Mouse (Mus musculus) R1 (cell line): ENCODE data around the gene Nipal4.
"Not testable (repeated sequence)": the region's sequence is repeated elsewhere in the genome, so short reads cannot be mapped to it uniquely, and the experiment has no call there.

Experiments
- DNase-seq: peaks from one replicate; pipeline ENCODE4 v3.0.0-alpha.2; 2018; ENCODE audit warnings: low read depth, low spot score

The Nipal4 gene

GRCm38 (mm10) chr11:46165866-46166585 lies at the start of gene Nipal4:
TSS of gene Nipal4 (minus strand) at chr11:46166508.
- DNase-seq, result peak; percentile 59

DNA sequence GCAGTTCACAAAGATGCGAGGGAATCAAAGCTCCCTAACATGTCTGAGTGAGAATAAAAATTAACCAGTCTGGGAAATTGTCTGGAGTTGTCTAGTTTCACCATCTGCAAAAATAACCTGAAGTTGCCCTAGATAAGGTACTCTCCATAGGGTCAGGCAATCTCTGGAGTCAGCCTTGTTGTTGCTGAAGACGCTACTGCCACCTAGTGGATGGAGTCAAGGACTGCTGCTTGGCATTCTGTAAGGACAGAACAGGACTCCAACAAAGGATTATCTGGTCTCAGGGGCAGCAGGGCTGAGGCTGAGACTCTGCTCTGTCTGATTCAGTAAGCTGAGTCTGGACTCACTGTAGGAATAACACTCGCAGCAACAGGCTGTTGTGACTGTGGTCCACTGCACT lies 49.0 kb upstream of the Nipal4 start:
- DNase-seq, result peak; percentile 91

DNA sequence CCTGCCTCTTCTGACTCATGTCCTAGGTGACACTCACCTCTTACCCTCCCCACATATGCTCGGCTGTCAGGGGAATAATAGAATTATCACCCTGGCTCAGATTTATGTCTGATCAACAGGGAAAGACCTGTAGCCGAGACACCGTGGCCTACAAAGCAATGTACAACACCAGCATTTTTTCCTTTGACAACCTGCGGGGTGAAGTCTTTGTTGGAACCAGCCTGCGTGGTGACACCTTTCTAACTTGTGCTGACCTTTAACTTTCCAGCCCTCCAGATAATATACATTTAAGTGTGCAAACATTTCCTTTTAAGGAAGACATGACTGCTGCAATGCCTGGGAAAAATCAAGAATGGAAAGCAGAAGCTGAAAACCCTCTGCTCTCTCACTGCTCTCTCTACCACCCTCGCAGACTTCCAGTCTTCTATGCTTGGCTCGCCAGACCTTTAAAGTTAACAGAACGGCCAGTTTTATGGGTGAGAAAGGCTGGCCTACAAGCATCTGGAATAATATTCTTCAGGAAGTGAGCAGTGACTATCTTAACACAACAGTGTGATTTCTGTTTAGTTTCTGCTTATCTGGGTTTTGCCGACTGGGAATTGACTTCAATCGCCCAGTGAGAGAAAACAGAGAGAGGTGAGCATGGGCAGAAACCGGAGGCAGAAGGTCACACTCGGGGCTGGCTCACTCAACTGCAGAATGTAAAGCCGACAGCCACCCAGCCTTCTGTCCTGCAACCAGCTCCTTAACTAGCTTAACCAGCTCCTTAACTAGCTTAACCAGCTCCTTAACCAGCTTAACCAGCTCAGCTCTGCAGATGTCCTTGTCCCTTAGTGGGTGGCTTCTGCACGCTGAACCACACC lies 48.3 kb upstream of the Nipal4 start:
- no peak for DNase-seq

DNA sequence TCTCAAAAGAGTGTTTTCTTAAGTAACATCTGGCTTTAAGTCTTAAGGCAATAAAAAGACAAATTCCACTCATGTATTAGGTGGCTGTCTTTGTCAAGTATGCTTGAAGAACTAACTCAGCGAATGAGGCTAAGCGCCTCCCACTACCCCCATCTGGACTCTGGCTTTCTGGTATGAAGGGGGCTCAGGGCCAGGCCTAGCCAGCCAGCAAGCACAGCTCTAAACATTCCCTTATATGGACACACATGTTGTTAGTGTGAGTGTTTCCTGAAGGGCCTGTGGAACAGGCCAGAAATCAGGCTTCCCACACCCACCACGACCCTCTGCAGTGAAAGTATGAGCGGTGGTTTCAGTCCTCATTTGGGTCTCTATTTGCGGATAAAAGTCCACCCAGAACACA lies 47.5 kb upstream of the Nipal4 start:
- no peak for DNase-seq

DNA sequence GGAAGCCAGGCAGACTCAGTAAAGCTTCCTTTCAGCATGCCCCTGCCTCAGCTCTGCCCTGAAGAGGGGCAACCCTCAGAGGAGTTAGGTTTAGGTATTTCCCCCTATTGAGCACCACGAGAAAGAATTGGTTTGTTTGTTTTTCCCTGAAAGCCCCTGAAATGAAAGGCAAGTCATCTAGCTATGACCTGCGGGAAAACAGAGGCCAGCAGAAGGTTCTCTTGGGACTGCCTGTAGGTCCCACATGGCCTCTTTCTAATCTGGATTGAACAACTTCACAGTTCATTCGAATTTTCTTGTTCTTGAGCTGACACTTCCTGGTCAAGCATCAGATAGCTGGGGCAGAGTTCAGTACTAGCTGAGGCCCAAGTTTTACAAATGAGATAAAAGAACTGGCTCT lies 45.5 kb upstream of the Nipal4 start:
- no peak for DNase-seq

DNA sequence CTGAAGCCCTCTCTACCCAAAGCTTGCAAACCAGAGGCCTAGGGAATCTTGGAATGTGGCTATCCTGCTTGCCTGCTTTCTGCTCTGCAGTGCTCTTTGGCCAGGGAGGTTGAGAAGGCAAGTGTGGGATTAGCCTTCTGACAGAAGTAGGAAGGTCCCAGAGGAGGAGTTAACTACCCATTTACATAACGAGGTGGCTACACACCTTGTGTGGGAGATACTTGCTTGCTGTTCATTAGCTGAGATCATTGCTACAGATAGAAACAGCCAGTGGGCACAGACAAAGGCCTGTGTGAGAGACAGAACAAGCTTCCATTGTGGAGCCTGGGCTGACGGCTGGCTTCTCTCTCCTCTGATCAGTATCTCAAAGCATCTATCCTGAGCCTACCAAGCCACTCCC lies 43.6 kb upstream of the Nipal4 start:
- DNase-seq, result no peak

DNA sequence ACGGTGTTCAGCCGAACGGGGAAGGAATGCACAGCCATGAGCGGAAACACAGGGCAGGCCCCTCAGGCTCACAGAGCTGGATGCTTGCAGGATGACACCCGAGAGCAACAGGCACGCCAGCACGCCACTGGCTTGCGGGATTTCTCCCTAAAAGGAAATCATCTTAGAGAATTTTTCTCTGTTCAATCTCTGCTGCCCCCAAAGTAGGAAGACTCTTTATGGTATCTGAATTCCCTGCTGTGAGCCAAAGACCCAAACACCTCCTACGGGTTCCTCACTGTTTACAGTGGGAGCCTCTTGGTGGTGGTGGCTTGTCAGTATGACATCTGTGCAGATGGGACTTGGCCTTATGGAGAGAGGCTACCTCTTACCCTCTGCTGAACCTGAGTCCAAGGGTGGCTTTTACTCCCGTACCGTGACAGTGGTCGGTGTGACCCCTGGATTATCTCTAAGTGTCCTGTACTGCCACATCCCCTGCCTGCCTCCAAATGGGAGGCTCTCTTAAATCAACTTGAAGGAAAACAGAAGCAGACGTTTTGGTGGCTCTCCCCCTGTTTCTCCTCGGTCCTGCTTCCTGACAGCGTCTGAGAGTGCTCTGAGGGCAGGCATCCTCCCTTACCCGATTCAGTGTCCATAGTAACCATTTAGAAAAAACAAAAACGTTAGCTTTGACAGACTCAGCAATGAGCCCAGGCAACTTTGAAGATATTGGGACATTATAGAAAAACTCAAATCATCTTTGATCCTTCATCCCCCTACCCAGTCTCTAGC lies 39.5 kb upstream of the Nipal4 start:
- peak; percentile 11 for DNase-seq

DNA sequence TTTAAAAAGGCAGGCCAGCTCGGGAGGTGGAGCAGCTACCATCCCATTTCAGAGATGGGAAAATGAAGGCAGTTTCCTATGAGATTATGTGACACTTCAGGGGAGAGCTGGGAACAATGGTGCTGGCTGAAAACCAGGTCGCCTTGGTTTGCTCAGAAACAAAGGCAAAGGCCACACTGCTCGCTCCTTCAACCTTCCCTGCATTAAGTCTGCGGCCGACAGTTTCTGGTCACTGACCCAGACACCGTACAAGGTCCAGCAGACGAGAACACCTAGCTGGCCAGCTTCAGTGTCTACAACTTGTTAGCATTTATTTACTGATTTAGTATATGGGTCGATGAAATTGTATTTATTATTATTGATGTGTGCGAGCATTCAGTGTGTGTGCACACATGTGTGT lies 38.5 kb upstream of the Nipal4 start:
- no peak for DNase-seq

DNA sequence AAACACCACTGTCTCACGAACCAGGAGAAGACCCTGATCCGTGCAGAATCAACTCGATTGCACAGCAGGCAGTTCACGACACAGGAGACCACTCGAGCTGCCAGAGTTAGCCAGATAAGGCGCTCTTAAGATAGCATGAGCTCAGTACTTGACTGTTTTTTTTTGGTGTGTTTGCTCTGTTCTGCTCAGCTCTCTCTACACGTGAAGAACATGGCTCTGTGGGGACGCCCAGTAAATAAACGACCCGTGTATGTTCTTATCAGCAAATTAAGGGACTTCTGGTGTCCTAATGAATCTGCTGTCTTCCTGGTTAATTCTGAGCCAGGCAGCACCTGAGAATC lies 36.2 kb upstream of the Nipal4 start:
- no peak for DNase-seq

DNA sequence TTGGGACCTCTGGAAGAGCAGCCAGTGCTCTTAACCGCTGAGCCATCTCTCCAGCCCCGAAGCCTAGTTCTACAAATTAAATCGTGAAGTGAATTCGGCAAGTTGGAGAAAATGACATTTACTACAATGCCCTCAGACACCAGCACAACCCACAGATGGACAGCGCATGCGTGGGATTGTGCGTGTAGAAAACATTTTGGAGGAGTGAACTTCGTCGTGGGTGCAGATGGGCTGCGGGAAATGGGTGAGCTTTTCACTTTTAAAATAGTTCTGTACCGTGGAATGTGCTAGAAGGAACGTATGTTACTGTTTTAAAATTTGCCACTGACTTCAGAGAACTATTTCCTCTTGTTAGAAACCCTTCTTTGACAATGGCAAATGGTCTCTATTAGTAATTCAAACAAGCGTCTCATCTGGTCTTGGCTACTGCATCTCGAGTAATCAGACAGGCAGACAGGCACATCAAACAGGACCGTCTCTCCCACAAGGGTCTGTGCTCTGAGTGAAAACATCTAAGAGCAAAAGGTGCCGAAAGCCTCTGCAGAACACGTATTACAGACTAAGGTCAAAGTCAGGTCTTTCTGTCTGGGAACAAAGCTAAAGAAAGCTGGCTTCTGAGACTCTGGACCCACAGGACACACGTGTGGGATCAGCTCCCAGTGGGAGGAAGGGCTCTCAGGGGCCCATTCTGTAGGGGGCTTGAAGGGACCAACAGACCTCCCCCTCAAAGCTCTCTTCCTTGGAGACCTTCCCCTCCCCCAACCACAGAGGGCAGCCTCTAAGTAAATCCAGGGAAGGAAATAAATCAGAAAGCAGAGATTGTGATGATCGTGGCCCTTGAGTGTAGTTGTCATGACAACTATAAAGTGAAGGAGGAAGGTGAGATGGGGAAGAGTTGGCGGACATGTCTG lies 35.6 kb upstream of the Nipal4 start:
- DNase-seq, result no peak

DNA sequence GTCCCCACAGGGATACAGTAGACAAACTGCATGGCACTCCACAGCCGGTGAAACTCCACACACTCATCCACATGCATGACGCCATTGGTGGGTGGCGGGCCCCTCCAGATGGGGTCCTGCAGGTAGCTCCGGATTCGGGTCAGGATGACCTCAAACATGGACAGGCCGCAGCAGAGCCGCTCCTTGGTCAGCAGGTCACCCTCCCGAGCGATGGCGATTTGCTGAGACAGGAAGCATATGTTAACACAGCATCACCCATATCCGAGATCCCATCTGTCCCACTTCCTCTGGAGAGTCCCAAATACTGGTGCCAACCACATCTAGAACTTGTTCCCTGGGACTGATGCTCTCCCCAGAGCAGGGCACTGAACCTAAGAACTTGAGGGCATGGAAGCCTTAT lies 34.4 kb upstream of the Nipal4 start:
- no peak for DNase-seq

DNA sequence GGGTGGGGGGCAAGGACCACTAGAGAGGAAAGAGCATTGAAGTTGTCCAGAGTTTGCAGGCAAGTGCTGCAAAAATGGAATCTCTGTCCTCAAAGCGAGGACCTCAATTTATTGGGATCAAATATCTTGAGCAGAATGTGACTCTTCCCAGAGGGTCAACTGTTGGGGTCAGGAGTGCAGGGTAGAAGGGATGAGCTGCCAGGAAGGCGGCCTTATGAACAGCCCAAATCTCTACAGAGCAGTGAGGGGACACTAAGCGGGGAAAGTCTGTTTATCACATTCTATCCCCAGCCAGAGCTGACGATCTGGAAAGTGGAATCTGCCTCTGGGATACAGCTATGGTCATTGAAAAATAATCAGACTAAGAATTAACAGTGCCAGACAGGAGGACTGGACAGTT lies 27.9 kb upstream of the Nipal4 start:
- no peak for DNase-seq

DNA sequence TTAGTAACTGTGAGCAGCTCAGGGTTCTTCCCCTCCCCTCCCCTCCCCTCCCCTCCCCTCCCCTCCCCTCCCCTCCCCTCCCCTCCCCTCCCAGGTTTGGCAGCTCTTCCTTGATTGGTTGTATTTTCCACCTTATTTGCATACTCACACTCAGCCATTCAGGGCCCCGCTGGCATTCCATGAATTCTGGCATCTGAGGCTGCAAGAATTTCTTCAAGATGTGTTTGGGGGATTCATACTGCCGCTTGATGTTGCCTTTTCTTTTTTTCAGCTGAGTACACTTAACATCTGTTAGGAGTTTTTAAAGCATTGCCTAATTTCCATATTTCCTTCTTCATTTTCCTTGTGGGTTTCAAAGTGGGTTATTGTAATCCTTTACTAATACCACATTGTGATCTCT lies 22.0 kb upstream of the Nipal4 start:
- no peak for DNase-seq

DNA sequence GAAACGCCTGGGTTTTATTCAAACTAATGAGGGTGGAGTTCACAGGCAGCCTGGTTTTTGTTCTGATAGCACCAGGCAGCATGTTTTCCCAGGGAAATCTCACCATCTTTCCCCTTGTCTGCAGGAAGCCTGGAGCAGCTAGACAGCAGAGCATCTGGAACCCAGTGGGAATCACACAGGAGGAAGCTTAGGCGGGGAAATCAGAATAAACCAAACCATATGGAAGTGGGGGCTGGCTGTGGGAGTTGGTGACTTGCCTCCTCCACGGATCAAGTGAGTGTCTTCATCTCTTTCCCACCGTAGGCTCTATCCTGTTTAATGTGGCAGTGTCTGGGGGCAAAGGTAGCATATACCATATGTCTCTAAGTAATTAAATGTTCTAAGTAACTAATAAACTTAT lies 19.2 kb upstream of the Nipal4 start:
- DNase-seq, result no peak

DNA sequence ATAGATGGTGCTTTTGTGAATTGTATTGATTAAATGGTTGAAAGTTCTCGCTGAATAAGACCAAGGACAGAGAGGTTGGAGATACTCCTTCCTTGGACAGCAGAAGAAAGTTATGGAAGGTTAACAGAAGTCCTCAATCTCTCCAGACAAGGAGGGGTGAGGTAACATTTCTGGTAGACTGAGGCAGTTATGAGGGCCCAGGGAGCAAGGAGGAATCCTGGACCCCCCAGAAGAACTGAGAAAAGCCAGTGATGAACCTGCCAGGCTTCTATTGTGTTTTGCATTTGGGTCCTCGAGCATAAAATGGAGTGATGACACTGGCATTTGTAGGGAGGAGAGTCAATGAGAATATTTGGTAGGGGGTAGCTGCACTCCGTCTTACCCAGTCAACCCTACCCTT lies 18.6 kb upstream of the Nipal4 start:
- no peak for DNase-seq

GRCm38 (mm10) chr11:46182031-46182430 lies 15.7 kb upstream of the Nipal4 start:
- not testable (repeated sequence) for DNase-seq

GRCm38 (mm10) chr11:46177246-46178043 lies 11.1 kb upstream of the Nipal4 start:
- DNase-seq, result no peak

- no peak for DNase-seq
Measured at GRCm38 (mm10) chr11:46176155-46176554, 9.8 kb upstream of the Nipal4 start.

DNA sequence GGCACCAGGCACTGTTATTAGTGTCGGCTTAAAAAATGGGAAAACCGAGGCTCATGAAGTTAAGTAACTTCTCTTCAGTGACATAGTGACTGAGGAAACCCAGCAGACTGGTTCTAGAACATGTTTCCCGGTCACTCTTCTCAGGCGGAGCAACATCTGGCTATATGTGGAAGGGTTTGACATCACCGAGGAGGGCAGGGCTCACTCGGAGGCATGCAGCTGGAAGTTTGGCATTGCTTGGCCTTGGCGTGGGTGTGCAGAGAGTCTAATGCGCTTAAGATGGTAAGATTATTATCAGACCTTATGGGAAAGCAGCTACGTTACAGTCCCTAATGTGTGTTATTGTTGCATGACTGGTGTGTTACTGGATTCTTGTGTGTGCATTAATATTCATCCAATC lies 5.8 kb upstream of the Nipal4 start:
- DNase-seq, result no peak

- no peak for DNase-seq
Measured at GRCm38 (mm10) chr11:46169908-46170307, 3.6 kb upstream of the Nipal4 start.

DNA sequence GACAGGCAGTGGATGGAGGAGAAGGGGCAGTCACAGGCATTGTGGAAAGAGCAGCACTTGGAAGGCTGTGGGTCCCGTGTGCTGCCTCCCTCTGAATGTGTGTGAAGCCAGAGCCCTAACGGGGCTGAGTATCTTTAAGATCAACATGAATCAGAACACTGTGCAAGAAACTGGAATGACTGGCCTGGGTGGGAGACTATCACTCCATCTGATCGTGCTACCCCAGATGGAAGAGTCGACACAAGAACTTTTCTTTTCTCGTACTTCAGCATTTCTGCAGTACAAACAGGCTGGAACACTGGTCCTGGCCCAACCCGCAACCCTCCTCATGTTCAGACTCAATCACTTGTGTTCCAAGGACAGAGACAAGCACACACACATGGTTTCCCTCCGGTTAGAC lies 2.2 kb upstream of the Nipal4 start:
- DNase-seq, result no peak
